Mouse (Mus musculus) CH12.LX (cell line): Measurements from ENCODE around the gene Foxe1. TPM values are rescaled to one million over a fixed set of nuclear protein-coding genes. Genes with fewer than 3 reads are reported as not detected.

Source experiments
- DNase-seq: peaks from one replicate; pipeline ENCODE4 v3.0.0-alpha.2; 2013; ENCODE audit errors: extremely low read depth
- H3K27ac ChIP-seq: 2 replicates; pipeline ENCODE4 v1.5.1; 2012; ENCODE audit warnings: low read depth, mild to moderate bottlenecking, control low read depth, moderate library complexity; ENCODE audit not compliant: insufficient read depth
- H3K27me3 ChIP-seq: replicated peaks from 2 replicates; pipeline ENCODE3; 2012; ENCODE audit warnings: inconsistent platforms
- H3K36me3 ChIP-seq, 2 experiments: replicated peaks in 1 of 2; 2 replicates each; pipeline versions ENCODE3 to v1.6.1; 2012; ENCODE audit warnings: inconsistent platforms in 1 of 2, low read length in 1 of 2, mild to moderate bottlenecking in 1 of 2, mixed read lengths in 1 of 2, moderate library complexity in 1 of 2; ENCODE audit not compliant: control insufficient read depth in 1 of 2, insufficient read depth in 1 of 2
- H3K4me1 ChIP-seq, 2 experiments: 2 replicates each; pipeline ENCODE4 v1.6.1; 2012; ENCODE audit warnings: inconsistent platforms in 1 of 2, moderate library complexity in 1 of 2; ENCODE audit not compliant: insufficient read depth in 2 of 2, control insufficient read depth in 1 of 2
- H3K4me2 ChIP-seq: 2 replicates; pipeline ENCODE4 v1.6.1; 2012; ENCODE audit warnings: low read depth, mild to moderate bottlenecking, control low read depth; ENCODE audit not compliant: poor library complexity, insufficient read depth, severe bottlenecking
- H3K4me3 ChIP-seq, 3 experiments: fragments of 150-350 bp in 1 of 3; sonication (generic) in 1 of 3; replicated peaks in 1 of 3; 2 replicates each; pipeline versions ENCODE3 to v1.5.1; 2011 to 2012; ENCODE audit warnings: low read depth in 2 of 3, low read length in 2 of 3, mild to moderate bottlenecking in 2 of 3, moderate library complexity in 2 of 3, control low read depth in 1 of 3, improper control_type of control experiment in 1 of 3, inconsistent platforms in 1 of 3, mixed read lengths in 1 of 3; ENCODE audit not compliant: poor library complexity in 1 of 3
- H3K79me2 ChIP-seq: replicated peaks from 2 replicates; pipeline ENCODE4 v1.6.1; 2012; ENCODE audit warnings: mild to moderate bottlenecking, moderate library complexity; ENCODE audit not compliant: control insufficient read depth, poor library complexity, insufficient read depth, severe bottlenecking; ENCODE audit errors: extremely low read depth
- H3K9ac ChIP-seq: 2 replicates; pipeline ENCODE4 v1.6.1; 2012; ENCODE audit warnings: low read depth, mild to moderate bottlenecking, control low read depth, moderate library complexity; ENCODE audit not compliant: insufficient read depth
- H3K9me3 ChIP-seq: replicated peaks from 2 replicates; pipeline ENCODE3; 2012; ENCODE audit warnings: low read length, inconsistent platforms, mixed read lengths
- BHLHE40 ChIP-seq: IDR thresholded peaks from 2 replicates; pipeline ENCODE4 v1.6.1; 2011; ENCODE audit warnings: mild to moderate bottlenecking, low read depth, low read length, improper control_type of control experiment
- CTCF ChIP-seq, 2 experiments: IDR thresholded peaks in 1 of 2; conservative IDR thresholded peaks in 1 of 2; 2 replicates each; pipeline ENCODE4 v1.5.1; 2011 to 2012; ENCODE audit warnings: low read depth in 2 of 2, low read length in 2 of 2, improper control_type of control experiment in 1 of 2, inconsistent platforms in 1 of 2, mild to moderate bottlenecking in 1 of 2, moderate library complexity in 1 of 2
- ELF1 ChIP-seq: IDR thresholded peaks from 2 replicates; pipeline ENCODE4 v1.6.1; 2014; ENCODE audit warnings: low read depth, mild to moderate bottlenecking, inconsistent platforms, low read length, improper control_type of control experiment
- GABPA ChIP-seq: IDR thresholded peaks from 2 replicates; pipeline ENCODE4 v1.6.1; 2012; ENCODE audit warnings: low read depth, low read length, improper control_type of control experiment, inconsistent platforms; ENCODE audit not compliant: insufficient replicate concordance
- HCFC1 ChIP-seq: IDR thresholded peaks from 2 replicates; pipeline ENCODE4 v1.6.1; 2012; ENCODE audit warnings: low read depth, mild to moderate bottlenecking, inconsistent platforms, low read length, improper control_type of control experiment
- IRF4 ChIP-seq: IDR thresholded peaks from 2 replicates; pipeline ENCODE4 v1.6.1; 2014; ENCODE audit warnings: low read depth, mild to moderate bottlenecking, inconsistent platforms, low read length, improper control_type of control experiment
- MAX ChIP-seq: IDR thresholded peaks from 2 replicates; pipeline ENCODE4 v1.6.1; 2011; ENCODE audit warnings: low read length, improper control_type of control experiment
- MEF2A ChIP-seq: IDR thresholded peaks from 2 replicates; pipeline ENCODE4 v1.6.1; 2014; ENCODE audit warnings: low read depth, mild to moderate bottlenecking, inconsistent platforms, low read length, improper control_type of control experiment, borderline replicate concordance
- MXI1 ChIP-seq: IDR thresholded peaks from 2 replicates; pipeline ENCODE4 v1.6.1; 2011; ENCODE audit warnings: mild to moderate bottlenecking, low read depth, low read length, improper control_type of control experiment
- NELFE ChIP-seq: IDR thresholded peaks from 2 replicates; pipeline ENCODE4 v1.6.1; 2011; ENCODE audit warnings: low read depth, low read length, improper control_type of control experiment
- NRF1 ChIP-seq: IDR thresholded peaks from 2 replicates; pipeline ENCODE4 v1.6.1; 2014; ENCODE audit warnings: low read depth, mild to moderate bottlenecking, inconsistent platforms, low read length, improper control_type of control experiment, moderate library complexity
- PAX5 ChIP-seq: IDR thresholded peaks from 2 replicates; pipeline ENCODE4 v1.6.1; 2012; ENCODE audit warnings: low read length, inconsistent platforms, mixed read lengths
- POLR2A ChIP-seq: IDR thresholded peaks from 2 replicates; pipeline ENCODE4 v1.6.1; 2011; ENCODE audit warnings: low read depth, mild to moderate bottlenecking, improper control_type of control experiment, low read length
- POLR2AphosphoS2 ChIP-seq: IDR thresholded peaks from 2 replicates; pipeline ENCODE4 v1.6.1; 2011; ENCODE audit warnings: low read depth, low read length, improper control_type of control experiment
- SIN3A ChIP-seq: IDR thresholded peaks from 2 replicates; pipeline ENCODE4 v1.6.1; 2012; ENCODE audit warnings: low read length, improper control_type of control experiment, inconsistent platforms
- TBP ChIP-seq: conservative IDR thresholded peaks from 2 replicates; pipeline ENCODE4 v1.6.1; 2011; ENCODE audit warnings: low read depth, low read length, improper control_type of control experiment
- UBTF ChIP-seq: IDR thresholded peaks from 2 replicates; pipeline ENCODE4 v1.6.1; 2012; ENCODE audit warnings: low read depth, mild to moderate bottlenecking, inconsistent platforms, low read length, improper control_type of control experiment, moderate library complexity
- ZNF384 ChIP-seq: IDR thresholded peaks from 2 replicates; pipeline ENCODE4 v1.6.1; 2012; ENCODE audit warnings: low read depth, low read length, improper control_type of control experiment, inconsistent platforms
- dilution Hi-C: fragments of 300-500 bp; cut with MboI; formaldehyde crosslinking; loops from 2 replicates; pipeline ENCODE4 v1.14.3; 2020; ENCODE audit warnings: low sequenced_read_pairs; ENCODE audit not compliant: extremely low pct_unique_long_range_greater_than_20kb, extremely low pct_ligation_motif_present
- in situ Hi-C: fragments of 300-500 bp; cut with MboI; formaldehyde crosslinking; loops from 3 replicates; pipeline ENCODE4 v1.14.3; 2019; ENCODE audit warnings: low sequenced_read_pairs, low pct_ligation_motif_present, low pct_unique_long_range_greater_than_20kb, mixed read lengths
- polyA plus RNA-seq: library from polyadenylated mRNA; unstranded; fragments of >175 nt; gene quantifications from 2 replicates; pipeline ENCODE4 v1.2.1, GENCODE M21; 2012; ENCODE audit warnings: low read depth; ENCODE audit not compliant: insufficient read length
- total RNA-seq, 2 experiments: library from RNA; depleted of rRNA; stranded (reverse); fragments of 300-350 nt in 1 of 2; fragments of >200 nt in 1 of 2; gene quantifications; 2 replicates each; pipeline ENCODE4 v1.2.3; 2012 to 2014

Gene Foxe1
- total and polyA plus RNA-seq, 3 experiments, result not detected

DNA sequence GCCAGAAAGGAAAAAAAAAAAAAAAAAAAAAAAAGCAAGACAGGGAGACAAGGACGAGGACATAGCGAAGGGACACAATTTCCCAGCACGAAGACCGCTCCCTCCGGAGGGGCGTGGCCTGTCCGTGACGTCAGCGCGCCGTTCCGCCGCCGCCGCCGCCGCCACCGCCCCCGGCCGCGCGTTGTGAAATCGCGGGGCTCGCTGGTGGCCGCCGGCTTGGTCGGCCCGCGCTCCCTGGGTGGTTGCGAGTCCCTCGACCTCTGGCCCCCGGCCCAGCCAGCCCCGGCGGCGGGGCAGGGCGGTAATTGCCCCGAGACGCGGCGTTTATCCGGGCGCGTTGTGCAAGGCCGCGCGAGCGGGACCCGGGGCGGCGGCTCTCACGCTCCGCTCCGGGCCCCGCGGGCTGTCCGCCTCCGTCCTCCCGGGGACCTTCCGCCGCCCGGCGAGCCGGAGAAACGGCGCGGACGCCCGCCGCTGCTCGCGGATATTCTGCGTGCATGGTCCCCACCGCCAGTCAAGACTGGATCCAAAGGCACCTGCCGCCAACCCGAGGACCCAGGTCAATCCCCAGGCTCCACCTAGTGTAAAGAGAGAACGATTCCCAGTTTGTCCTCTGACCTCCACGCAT is 38.5 kb upstream of the Foxe1 start:
- Histone ChIP-seq H3K4me2 (peak overlapping the region; percentile 94), H3K36me3 (no peaks in the 10 kb centered on the region), H3K4me1 (peaks cover 6 to 11% of the 10 kb centered on the region in 2 experiments; a peak in 3 of 4 replicates), H3K9ac (peak overlapping the region; percentile 91), H3K9me3 (no peaks in the 10 kb centered on the region), H3K27ac (no peak overlapping the region), H3K27me3 (peaks cover 46% of the 10 kb centered on the region), H3K79me2 (no peaks in the 10 kb centered on the region), H3K4me3 (peak overlapping the region; percentile 39 to 89 (median 66))
- dilution Hi-C loops, result no loop called here
- peak; percentile 45 for DNase-seq
- in situ Hi-C loops, result no loop called here
- TF ChIP-seq SIN3A (peak; percentile 68; the same call in 1 of the 2 replicates), UBTF (0 out of 2 replicates have a peak, but pooled peaks have one; percentile 45), POLR2AphosphoS2 (no peak), BHLHE40 (no peak), ZNF384 (peak; percentile 50), MAX (0 out of 2 replicates have a peak, but pooled peaks have one; percentile 30), MEF2A (0 out of 2 replicates have a peak, but pooled peaks have one; percentile 26), IRF4 (0 out of 2 replicates have a peak, but pooled peaks have one; percentile 16), NRF1 (peak; percentile 13; the same call in 1 of the 2 replicates), PAX5 (no peak), NELFE (peak; percentile 51), MXI1 (peak; percentile 59), POLR2A (peak; percentile 54; the same call in 1 of the 2 replicates), GABPA (no peak), TBP (no peak), CTCF (conservative IDR thresholded peaks at IDR 0.05 in 1 of 2, IDR thresholded peaks at IDR 0.05 in 1 of 2; ENCODE audit: low read depth in 2 of 2, low read length in 2 of 2) (peak in 1 of 2 experiments; percentile 29; a peak in 1 of 4 replicates), ELF1 (peak; percentile 9; the same call in 1 of the 2 replicates), HCFC1 (no peak; the same call in 1 of the 2 replicates)

- peaks cover 49% of the 10 kb centered on the region for H3K27me3 ChIP-seq
- H3K79me2 ChIP-seq, result no peaks in the 10 kb centered on the region
- no peak overlapping the region for H3K27ac ChIP-seq
- in situ Hi-C loops (no loop called here), dilution Hi-C loops (no loop called here)
- H3K9me3 ChIP-seq, result no peaks in the 10 kb centered on the region
- peak overlapping the region; percentile 91; the same call in 1 of the 2 replicates for H3K9ac ChIP-seq
- peak overlapping the region; percentile 94 for H3K4me2 ChIP-seq
- no peak for DNase-seq
- TF ChIP-seq ZNF384, result peak; percentile 43; the same call in 1 of the 2 replicates
- no peak for TF ChIP-seq IRF4
- TF ChIP-seq, all 38 proteins: peak for 1
- peak overlapping the region in 1 of 3 experiments; percentile 66 for H3K4me3 ChIP-seq
- peaks cover 6 to 11% of the 10 kb centered on the region in 2 experiments; a peak in 3 of 4 replicates for H3K4me1 ChIP-seq
- H3K36me3 ChIP-seq, result no peaks in the 10 kb centered on the region
Measured at GRCm38 (mm10) chr4:46305436-46305835, 38.0 kb upstream of the Foxe1 start.
